Mouse (Mus musculus): ENCODE measurements at regions not wholly inside any gene's neighbourhood (a gene's known extent, or its start where the extent isn't known, plus 50 kb on each side); places are given as distances from the start of the nearest gene placed in this dataset.

- peak in 1 of 2 experiments; percentile 24 for DNase-seq (ENCODE audit: inconsistent age in 2 of 2, low spot score in 1 of 2)
Observed at GRCm38 (mm10) chr6:11796361-11796760, 110.9 kb downstream of the Ndufa4 start.

DNA sequence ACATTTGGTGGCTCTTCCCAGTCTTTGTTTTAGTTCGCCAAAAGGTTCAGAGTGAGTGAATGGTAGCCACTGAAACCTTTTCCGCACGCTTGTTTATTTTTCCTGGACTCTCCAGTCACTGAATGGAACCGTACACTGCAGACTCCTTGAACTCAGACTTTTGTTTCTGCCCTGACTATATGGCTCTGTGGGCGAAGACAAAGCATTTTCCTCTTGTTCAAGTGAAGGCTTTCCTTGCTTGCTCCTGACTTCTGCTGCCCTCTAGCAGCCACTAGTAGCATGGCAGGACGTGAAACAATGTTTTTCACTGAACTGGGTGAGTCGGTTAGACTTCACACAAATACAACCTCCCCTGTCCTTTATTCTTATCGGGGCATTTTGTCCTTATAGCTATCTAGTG, 113.9 kb downstream of the Ndufa4 start:
- DNase-seq (ENCODE audit: inconsistent age in 2 of 2, low spot score in 1 of 2) = peak; percentile 41 to 85

GRCm38 (mm10) chr6:11792186-11792585, 115.1 kb downstream of the Ndufa4 start:
- DNase-seq (ENCODE audit: inconsistent age in 2 of 2, low spot score in 1 of 2) = no peak

GRCm38 (mm10) chr6:11791056-11791455, 116.2 kb downstream of the Ndufa4 start:
- DNase-seq (ENCODE audit: inconsistent age in 2 of 2, low spot score in 1 of 2) = no peak

- DNase-seq (ENCODE audit: inconsistent age in 2 of 2, low spot score in 1 of 2) = no peak
Observed at GRCm38 (mm10) chr6:11773992-11774391, 133.3 kb downstream of the Ndufa4 start.

- no peak for DNase-seq (ENCODE audit: inconsistent age in 2 of 2, low spot score in 1 of 2)
Observed at GRCm38 (mm10) chr6:11762912-11763311, 144.4 kb downstream of the Ndufa4 start.

DNA sequence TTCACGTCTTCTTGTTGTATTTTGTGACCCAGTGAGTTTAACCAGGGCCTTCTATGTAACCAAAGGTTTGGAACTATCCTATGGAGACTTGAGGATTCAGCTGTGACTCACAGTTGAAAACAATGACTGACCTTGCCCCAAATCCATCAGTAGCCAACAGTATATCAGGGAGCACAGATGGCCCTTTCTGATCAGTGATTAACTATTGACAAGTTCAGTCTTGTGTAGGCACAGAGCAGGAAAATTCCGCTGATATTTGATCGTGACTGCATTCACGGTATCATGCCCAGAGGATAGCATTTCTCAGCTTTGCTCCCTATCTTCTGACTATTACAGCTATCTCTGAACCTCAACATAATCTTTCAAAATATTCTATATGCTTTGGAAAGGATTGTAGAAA, 169.6 kb downstream of the Ndufa4 start:
- no peak for DNase-seq (ENCODE audit: inconsistent age in 2 of 2, low spot score in 1 of 2)

GRCm38 (mm10) chr6:11731126-11731525, 176.2 kb downstream of the Ndufa4 start:
- DNase-seq (ENCODE audit: inconsistent age in 2 of 2, low spot score in 1 of 2) = no peak

GRCm38 (mm10) chr6:11730667-11731066, 176.6 kb downstream of the Ndufa4 start:
- DNase-seq (ENCODE audit: inconsistent age in 2 of 2, low spot score in 1 of 2) = no peak

DNA sequence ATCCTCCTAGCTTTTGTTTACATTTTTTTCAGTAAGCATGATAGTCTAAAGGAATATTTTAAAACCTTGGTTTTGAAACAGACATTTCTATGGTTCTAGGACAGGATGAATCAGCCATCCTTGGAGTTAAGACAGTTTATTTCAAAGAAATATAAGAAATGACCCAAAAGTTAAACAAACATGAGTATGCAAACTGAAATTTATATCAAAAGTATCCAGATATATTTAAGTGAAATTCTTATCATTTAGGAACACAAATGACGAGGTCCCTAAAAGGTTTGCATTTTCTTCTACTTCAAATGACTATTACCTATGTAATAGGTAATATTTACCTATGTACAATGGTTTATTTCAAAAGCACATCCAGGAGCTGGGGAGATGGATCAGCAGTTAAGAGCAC, 179.5 kb downstream of the Ndufa4 start:
- no peak for DNase-seq (ENCODE audit: inconsistent age in 2 of 2, low spot score in 1 of 2)

- DNase-seq (ENCODE audit: inconsistent age in 2 of 2, low spot score in 1 of 2) = peak in 1 of 2 experiments; percentile 48
Observed at GRCm38 (mm10) chr6:11727370-11727769, 179.9 kb downstream of the Ndufa4 start.

DNA sequence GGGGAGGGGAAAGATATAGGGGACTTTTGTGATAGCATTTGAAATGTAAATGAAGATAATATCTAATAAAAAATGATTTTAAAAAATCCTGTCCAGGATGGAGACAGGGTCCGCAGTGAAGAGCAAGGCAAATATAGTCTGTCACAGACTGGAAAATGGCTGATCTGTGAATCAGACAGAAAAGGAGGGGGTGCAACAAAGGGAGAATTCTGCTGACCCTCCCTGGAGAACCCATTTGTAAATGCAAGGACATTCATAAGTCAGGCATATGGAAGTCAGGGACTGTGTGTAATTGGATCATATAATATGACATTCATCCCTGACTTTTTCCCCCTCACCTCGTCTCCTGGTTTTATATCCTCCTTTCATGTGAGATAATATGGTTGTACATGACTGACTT, 183.8 kb downstream of the Ndufa4 start:
- DNase-seq (ENCODE audit: inconsistent age in 2 of 2, low spot score in 1 of 2) = no peak

GRCm38 (mm10) chr6:11720274-11720673, 187.0 kb downstream of the Ndufa4 start:
- DNase-seq (ENCODE audit: inconsistent age in 2 of 2, low spot score in 1 of 2) = no peak

DNA sequence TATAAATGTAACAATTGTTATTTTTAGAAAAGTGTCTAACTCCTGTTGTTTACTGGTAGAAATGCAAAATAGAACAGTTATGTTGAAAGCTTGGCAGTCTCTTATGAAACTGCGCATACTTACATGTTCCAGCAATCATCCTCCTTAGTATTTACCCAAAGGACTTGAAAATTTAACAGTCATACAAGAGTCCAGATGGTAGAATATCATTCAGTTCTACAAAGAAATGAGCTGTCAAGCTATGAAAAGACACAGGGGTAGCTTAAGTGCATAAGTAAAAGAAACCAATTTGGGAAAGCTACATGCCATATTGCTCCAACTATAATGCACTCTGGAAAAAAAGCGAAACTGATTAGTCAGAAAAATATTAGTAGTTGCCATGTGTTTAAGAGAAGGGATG, 196.7 kb downstream of the Ndufa4 start:
- DNase-seq (ENCODE audit: inconsistent age in 2 of 2, low spot score in 1 of 2) = no peak

GRCm38 (mm10) chr6:11709465-11709864, 197.8 kb downstream of the Ndufa4 start:
- DNase-seq (ENCODE audit: inconsistent age in 2 of 2, low spot score in 1 of 2) = no peak

Measured in adrenal gland, adult (tissue).